Mouse (Mus musculus) granulocyte monocyte progenitor cell, adult 5-6 weeks (primary cell): ENCODE data around the gene Tssk6. TPM values are rescaled to one million over a fixed set of nuclear protein-coding genes. Genes with fewer than 3 reads are reported as not detected.
A peak's percentile ranks its signal among the peaks of the same experiment; 100 is the strongest.

Experiments used
- ATAC-seq: replicated peaks from 2 replicates; pipeline ENCODE4 v1.8.0; 2016; ENCODE audit warnings: mild to moderate bottlenecking, moderate TSS enrichment, inconsistent platforms; ENCODE audit not compliant: poor library complexity, severe bottlenecking
- total RNA-seq, 2 experiments: library from RNA; stranded (forward) in 1 of 2; stranded (reverse) in 1 of 2; fragments of 200-712, 200-1000 nt in 1 of 2; fragments of >200 nt in 1 of 2; fragmentation: Nextera tagmentation in 1 of 2; gene quantifications; 2 replicates each; pipeline ENCODE4 v1.2.3; 2014 to 2017

The Tssk6 gene
- total RNA-seq (2014; fragmentation: Nextera tagmentation) (0.73 TPM in 1 of 2 replicates, not detected in the other), total RNA-seq (2017) (1.5 and 2.5 TPM in 2 replicates)

GRCm38 (mm10) chr8:69902163-69903062, at the start of gene Tssk6, which contains the start of the genes Ndufa13 and Yjefn3:
TSS of gene Tssk6 (plus strand) at chr8:69902184.
TSS of gene Ndufa13 (minus strand) at chr8:69902558.
TSS of gene Yjefn3 (minus strand) at chr8:69902712.
- peak; percentile 14 for ATAC-seq

- no peak for ATAC-seq
Measured at GRCm38 (mm10) chr8:69853869-69854268, 48.1 kb upstream of the Tssk6 start.

DNA sequence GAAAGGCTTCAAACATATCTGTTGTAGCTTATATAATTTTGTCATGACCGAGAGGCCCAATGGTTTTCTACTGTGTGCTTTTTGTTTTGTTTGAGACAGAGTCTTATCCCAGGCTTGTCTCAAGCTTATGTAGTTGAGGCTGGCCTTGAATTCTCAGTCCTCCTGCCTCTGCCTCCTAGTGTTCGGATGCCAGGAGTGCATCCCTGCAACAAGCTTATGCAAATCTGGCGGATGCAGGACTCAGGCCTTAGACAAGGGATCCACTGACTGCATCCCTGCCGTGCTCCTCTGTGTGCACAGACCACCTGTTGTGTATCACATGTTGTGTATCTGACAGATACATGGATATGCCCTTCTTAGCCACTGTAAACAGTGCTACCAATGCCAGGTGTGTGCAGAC, 41.2 kb upstream of the Tssk6 start:
- ATAC-seq = peak; percentile 51; the same call in 1 of the 2 replicates

- ATAC-seq = peak; percentile 82
Measured at GRCm38 (mm10) chr8:69861251-69861650, 40.7 kb upstream of the Tssk6 start.

DNA sequence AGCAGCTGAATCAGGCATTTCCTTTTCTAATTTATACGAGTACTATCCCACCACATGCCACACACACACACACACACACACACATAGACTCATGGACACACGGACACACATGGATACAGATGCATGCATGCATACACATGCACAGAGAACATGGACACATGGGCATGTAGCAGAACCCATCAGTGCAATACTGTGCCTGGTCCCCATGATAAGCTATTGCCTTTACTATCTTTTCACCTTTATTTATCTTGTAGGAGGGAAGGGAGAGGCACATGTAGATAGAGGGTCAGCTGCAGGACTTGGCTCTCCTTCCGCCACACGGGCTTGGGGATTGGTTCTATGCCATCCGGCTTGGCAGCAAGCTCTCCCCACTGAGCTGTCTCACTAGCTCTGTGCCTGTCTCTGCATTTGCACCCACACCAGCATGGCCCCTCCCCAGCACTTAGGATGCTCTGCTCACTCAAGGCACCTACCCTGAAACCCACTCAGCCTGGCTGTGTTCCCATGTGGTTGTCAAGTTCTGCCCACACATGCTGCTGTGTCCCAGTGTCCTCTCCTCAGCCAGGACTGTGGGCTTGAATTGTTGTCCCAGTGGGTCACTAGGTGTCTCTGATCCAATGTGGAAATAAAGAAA, 38.5 kb upstream of the Tssk6 start:
- ATAC-seq = no peak

DNA sequence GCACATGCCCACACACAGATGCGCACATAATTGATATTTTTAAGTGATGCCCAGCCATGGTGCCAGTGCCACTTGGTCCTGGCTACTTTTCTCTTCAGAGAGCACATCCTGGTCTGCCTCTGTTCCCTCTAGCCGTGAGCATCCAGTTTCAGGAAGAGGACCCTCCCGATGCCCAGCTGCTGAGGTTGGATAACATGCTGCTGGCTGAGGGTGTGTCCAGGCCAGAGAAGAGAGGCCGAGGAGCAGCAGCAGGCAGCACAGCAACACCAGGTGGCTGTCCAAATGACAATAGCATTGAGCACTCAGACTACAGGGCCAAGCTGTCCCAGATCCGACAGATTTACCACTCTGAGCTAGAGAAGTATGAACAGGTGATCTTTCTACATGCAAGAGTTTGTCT, 37.8 kb upstream of the Tssk6 start:
- ATAC-seq = no peak

- no peak for ATAC-seq
Measured at GRCm38 (mm10) chr8:69867696-69868326, 34.2 kb upstream of the Tssk6 start.

- ATAC-seq = no peak
Measured at GRCm38 (mm10) chr8:69870003-69870765, 31.8 kb upstream of the Tssk6 start.

- ATAC-seq = no peak
Measured at GRCm38 (mm10) chr8:69870907-69871306, 31.1 kb upstream of the Tssk6 start.

DNA sequence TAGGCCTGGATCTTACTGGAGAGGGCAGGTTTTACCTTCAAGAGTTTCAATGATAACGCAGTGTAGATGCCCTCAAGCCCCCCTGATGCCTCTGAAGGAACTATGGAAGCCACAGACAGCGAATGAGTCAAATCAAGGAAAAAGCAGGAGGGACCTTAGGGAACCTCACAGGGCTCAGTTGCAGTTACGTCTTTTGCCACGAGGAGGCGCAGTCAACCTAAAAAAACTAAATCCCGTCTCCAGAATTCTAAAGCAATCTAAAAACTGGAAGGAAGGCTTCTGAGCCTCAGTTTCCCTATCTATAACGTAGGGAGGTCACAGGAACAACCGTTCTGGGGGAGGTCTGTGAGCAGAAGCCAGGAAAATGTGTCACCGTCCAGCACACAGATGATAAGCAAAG, 27.8 kb upstream of the Tssk6 start:
- ATAC-seq = peak; percentile 33

- ATAC-seq = no peak
Measured at GRCm38 (mm10) chr8:69874654-69875053, 27.3 kb upstream of the Tssk6 start.

DNA sequence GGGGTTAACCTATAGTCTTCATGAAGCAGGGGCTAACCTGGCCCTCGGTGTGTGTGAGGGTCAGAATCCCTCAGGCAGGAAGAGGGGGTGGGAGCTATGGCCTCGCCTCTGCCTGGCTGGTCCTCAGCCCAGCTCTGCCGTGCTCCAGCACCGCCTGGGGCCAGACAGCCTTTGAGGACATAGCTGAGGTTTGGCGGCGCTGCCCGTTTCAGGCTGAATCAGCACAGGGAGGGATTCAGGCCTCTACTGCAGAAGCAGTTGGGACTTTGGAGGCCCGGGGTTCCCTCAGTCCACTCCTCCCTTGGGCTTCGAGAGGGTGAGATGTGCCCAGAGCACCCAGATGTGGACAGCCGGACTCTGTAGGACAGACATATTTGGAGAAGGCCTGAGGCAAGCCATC, 25.9 kb upstream of the Tssk6 start:
- ATAC-seq = no peak

DNA sequence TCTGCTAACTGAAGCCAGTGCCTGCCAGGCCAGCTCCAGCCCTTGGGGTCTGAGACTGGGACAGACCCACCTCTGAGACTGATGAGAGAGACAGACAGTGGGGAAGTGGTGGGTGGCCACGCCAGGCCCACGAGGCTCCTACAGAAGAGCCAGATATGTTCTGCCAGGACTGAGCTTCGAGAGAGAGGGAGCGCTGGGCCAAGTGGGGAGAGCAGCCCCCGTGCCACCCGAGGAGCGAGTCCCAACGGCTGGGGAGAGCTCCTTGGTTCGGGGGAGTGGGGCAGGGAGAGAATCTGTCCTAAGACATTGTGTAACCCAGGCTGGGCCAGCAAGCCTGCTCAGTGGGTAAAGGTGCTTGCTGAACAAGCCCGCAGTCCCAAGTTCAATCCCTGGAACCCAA, 25.0 kb upstream of the Tssk6 start:
- no peak for ATAC-seq

DNA sequence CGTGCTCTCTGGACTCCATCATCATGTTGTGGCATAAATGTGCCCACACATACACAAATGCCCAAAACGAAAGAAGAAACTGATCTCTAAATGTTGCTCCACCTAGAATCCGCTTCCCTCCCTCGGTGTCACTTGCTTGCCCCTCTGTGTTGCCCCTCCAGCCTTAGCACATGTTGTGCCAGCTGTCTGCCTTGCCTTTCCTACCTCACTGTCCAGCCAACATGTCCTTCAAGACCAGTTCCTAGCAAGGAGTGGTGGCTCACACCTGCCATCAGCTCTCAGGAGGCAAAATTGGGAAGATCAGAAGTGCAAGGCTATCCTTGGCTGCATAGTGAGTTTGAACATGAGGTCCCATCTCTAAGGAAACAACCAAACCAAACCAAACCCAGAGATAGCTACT, 24.6 kb upstream of the Tssk6 start:
- ATAC-seq = no peak

DNA sequence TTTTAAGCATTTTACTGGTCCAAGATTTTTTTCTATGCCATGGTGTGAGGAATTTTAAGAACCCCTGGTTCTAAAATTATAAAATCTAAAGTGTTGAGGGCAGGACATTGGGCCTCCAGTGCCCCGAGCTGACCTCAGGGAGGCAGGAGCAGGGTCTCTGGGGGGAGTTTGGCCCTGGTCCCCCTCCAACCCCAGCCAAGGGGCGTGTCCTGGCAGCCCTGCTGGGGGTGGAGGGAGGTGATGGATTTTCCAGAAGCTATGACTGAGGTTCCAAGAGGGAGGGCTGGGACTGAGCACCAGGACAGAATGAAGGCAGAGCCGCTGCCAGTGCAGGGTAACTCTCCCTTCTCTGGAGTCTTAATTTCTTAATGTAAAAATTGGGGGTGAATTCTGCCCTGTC, 24.0 kb upstream of the Tssk6 start:
- ATAC-seq = no peak

DNA sequence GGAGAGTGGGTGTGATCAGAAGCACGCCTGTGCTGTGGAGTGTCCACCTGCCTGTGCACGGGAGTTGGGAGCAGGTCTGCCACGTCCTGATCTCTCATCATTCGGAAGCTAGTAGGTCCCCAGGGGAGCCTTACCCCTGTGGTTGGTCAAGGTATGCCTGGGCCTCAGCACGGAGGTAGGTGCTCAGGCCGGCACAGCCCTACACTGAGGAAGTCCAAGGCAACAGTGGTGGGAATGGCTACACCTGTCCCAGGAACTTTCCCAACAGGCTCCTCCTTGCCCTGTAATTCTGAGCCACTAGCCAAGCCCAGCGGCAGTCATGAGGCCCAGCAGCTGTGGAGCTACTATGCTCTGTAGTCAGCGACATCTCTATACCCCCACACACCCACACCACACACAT, 22.3 kb upstream of the Tssk6 start:
- no peak for ATAC-seq

DNA sequence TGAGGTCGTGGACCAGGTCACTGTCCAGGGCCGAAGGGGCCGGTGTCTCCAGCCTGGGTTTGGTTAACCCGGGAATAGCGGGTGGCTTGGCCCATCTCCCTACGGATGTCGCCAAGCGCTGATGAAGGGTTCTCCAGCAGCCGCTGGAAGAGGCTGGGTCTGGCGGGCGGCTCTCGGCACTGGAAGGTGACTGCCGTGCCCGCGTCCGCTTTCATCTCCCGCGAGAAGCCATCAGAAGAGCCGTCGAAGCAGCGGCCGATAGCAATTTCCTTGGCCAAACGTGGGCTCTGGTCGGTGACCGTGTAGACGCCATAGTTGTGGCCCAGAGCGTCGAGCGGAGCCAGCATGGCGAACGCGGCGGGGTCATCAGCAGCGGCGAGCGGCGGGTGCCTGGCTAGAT, 21.1 kb upstream of the Tssk6 start:
- no peak for ATAC-seq

DNA sequence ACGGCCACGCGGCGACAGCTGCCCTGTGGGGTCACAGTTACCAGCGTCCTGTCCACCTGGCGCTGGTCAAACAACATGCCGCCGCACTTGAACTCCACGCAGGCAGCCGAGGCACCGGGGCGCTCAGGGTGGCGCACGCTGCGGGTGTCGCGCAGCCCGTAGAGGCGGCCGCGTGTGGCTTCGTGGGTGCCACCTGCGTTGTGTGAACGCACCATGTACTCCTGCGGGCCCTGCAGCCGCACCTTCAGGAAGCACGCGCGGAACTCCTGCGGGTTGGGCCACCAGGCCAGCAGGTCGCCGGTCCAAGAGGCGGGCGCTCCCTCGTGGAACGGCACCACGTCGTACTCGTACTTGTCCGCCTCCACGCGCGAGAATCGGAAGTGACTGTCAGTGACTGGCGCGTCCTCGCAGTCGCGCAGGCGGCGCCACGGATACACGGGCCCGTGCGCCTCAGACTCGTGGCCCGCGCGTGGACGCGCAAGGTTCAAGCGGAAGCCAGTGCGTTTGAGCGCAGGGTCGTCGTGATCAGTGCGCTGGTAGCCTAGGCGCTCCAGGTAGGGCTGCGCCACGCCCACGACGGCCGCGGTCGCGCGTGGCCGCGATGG, 20.6 kb upstream of the Tssk6 start:
- ATAC-seq = no peak

- ATAC-seq = 0 out of 2 replicates have a peak, but pooled peaks have one; percentile 12
Measured at GRCm38 (mm10) chr8:69882021-69882756, 19.8 kb upstream of the Tssk6 start.
